Mouse (Mus musculus) myocyte (in vitro differentiated cells): Measurements from ENCODE around the gene Fkbp3.

Experiments
- CEBPB ChIP-seq: IDR thresholded peaks from 2 replicates; pipeline ENCODE4 v1.6.1; 2011; ENCODE audit warnings: mild to moderate bottlenecking, moderate library complexity; ENCODE audit not compliant: poor library complexity, insufficient read depth, severe bottlenecking
- E2F4 ChIP-seq: IDR thresholded peaks from one replicate; pipeline ENCODE4 v1.6.1; 2011; ENCODE audit warnings: mild to moderate bottlenecking, control low read depth, moderate library complexity; ENCODE audit not compliant: insufficient read depth
- MAX ChIP-seq: IDR thresholded peaks from one replicate; pipeline ENCODE4 v1.6.1; 2011; ENCODE audit warnings: low read depth, mild to moderate bottlenecking, control low read depth
- MYOD1 ChIP-seq, 3 experiments: IDR thresholded peaks; one replicate each; pipeline ENCODE4 v1.6.1; 2011; ENCODE audit warnings: control low read depth in 2 of 3, low read depth in 2 of 3, mild to moderate bottlenecking in 2 of 3, moderate library complexity in 1 of 3; ENCODE audit not compliant: insufficient read length in 2 of 3, control insufficient read depth in 1 of 3
- MYOG ChIP-seq, 3 experiments: IDR thresholded peaks; one replicate each; pipeline ENCODE4 v1.6.1; 2011; ENCODE audit warnings: control low read depth in 2 of 3, low read depth in 2 of 3, mild to moderate bottlenecking in 2 of 3; ENCODE audit not compliant: insufficient read length in 2 of 3, control insufficient read depth in 1 of 3, insufficient read depth in 1 of 3
- POLR2A ChIP-seq: IDR thresholded peaks from one replicate; pipeline ENCODE4 v1.6.1; 2011; ENCODE audit warnings: low read depth, mild to moderate bottlenecking, control low read depth, moderate library complexity; ENCODE audit not compliant: insufficient read length
- POLR2AphosphoS2 ChIP-seq: IDR thresholded peaks from one replicate; pipeline ENCODE4 v1.6.1; 2011; ENCODE audit warnings: low read depth, control low read depth; ENCODE audit not compliant: insufficient read length
- REST ChIP-seq: IDR thresholded peaks from one replicate; pipeline ENCODE4 v1.6.1; 2011; ENCODE audit warnings: mild to moderate bottlenecking, control low read depth, moderate library complexity; ENCODE audit not compliant: insufficient read depth, insufficient read length
- SRF ChIP-seq: IDR thresholded peaks from one replicate; pipeline ENCODE4 v1.6.1; 2011; ENCODE audit warnings: low read depth; ENCODE audit not compliant: control insufficient read depth, insufficient read length
- TCF12 ChIP-seq: IDR thresholded peaks from one replicate; pipeline ENCODE4 v1.6.1; 2011; ENCODE audit warnings: mild to moderate bottlenecking, control low read depth; ENCODE audit not compliant: poor library complexity, insufficient read depth, severe bottlenecking
- TCF3 ChIP-seq: IDR thresholded peaks from one replicate; pipeline ENCODE4 v1.6.1; 2011; ENCODE audit warnings: low read depth, control low read depth; ENCODE audit not compliant: insufficient read length
- USF1 ChIP-seq: IDR thresholded peaks from one replicate; pipeline ENCODE4 v1.6.1; 2011; ENCODE audit warnings: low read depth, mild to moderate bottlenecking, control low read depth, moderate library complexity

DNA sequence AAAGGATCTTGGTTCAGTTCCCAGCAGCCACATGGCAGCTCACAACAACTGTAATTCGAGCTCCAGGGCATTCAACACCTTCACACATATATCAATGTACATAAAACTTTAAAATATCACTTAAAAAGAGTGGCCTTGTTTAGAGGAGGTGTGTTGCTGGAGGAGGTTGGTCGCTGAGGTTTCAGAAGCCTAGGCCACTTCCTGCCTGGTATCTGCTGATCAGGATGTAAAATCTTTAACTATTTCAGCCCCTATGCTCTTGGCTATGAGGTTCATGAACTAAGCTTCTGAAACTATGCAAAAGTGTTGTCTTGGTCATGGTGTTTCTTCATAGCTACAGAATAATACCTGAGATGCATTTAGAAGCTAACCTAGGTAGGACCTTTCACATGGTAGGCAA lies 8.6 kb downstream of the Fkbp3 start:
- TF ChIP-seq MYOG (IDR thresholded peaks at IDR 0.05; ENCODE audit: control insufficient read depth in 1 of 3, insufficient read depth in 1 of 3, insufficient read length in 2 of 3, low read depth in 2 of 3): no peak
- no peak for TF ChIP-seq POLR2A
- TF ChIP-seq TCF12: no peak
- TF ChIP-seq MYOD1 (IDR thresholded peaks at IDR 0.05; ENCODE audit: control insufficient read depth in 1 of 3, insufficient read length in 2 of 3, low read depth in 2 of 3): no peak
- no peak for TF ChIP-seq REST
- no peak for TF ChIP-seq POLR2AphosphoS2
- no peak for TF ChIP-seq CEBPB
- TF ChIP-seq USF1: no peak
- no peak for TF ChIP-seq MAX
- TF ChIP-seq E2F4: no peak
- no peak for TF ChIP-seq SRF
- no peak for TF ChIP-seq TCF3
